Mouse (Mus musculus): ENCODE measurements around the gene Pfkfb4.
A peak's percentile ranks its signal among the peaks of the same experiment; 100 is the strongest.

DNA sequence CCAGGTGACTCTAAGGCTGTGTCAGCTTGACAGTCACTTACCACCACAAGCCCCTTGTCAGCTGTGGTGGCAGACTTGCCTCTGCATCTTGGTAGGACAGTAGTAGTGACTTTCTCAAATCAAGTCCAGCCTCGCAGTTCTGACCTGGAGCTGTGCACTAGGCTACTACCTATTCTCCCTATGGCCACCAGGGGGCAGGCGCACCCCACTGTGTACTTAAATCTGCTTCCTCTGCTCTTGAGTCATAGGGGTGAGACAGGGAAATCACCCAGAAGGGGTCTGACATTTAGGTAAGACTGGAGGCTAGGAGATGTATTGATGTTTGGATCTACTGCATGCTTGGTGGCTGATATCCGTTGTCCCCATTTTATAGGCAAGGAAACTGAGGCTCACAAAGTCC is 9.1 kb downstream of the Pfkfb4 start:
- TF ChIP-seq CTCF (IDR thresholded peaks at IDR 0.05; ENCODE audit: low read depth): peak; percentile 99
- no peak for TF ChIP-seq EP300 (IDR thresholded peaks at IDR 0.05; ENCODE audit: low read depth)

All from liver, postnatal 0 days (tissue).